Mouse (Mus musculus): ENCODE results near the gene H2-M10.6.
"Not testable (repeated sequence)": the region's sequence is repeated elsewhere in the genome, so short reads cannot be mapped to it uniquely, and the experiment has no call there.

Gene H2-M10.6

DNA sequence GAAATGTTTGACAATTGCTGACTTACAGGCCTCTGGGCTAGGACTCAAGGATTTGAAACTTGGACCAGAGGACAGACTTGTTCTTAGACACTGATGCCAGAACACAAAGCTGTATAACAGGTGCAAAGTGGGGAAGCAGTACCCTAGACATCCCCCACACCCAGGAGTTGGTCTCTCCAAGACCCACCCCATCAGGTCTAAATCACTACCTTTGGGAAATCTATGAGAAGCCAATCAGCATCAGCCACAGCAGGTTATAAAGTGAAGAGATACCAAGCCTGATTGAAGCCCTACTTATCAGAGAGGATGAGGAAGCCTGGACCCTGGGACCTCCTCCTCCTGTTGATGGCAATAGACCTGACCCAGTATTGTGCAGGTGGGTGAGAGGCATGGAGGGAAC lies at the start of gene H2-M10.6:
Gene H2-M10.6 (plus strand): TSS at position 301 of the 400 bp plus-strand sequence.
- DNase-seq (ENCODE audit: low read depth, low spot score) = no peak

DNA sequence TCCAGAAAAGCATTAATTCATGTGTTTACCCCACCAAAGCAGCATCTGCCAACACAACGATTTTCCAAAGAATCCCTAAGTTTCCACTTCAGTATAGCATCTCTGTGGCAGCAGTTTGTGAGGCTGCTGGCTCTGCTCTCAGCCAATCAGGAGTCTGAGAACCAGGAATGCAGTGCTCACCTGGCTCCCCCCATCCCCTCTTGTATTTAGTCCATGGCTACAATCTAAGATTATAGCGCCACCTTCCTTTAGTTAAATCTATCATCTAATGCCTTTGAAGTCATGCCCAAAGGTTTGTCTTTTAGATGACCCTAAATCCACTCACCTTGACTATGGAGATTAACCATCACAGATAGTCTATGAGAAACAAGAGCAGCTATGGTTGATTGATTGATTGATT lies 48.2 kb upstream of the H2-M10.6 start:
- DNase-seq (ENCODE audit: low read depth, low spot score) = no peak

DNA sequence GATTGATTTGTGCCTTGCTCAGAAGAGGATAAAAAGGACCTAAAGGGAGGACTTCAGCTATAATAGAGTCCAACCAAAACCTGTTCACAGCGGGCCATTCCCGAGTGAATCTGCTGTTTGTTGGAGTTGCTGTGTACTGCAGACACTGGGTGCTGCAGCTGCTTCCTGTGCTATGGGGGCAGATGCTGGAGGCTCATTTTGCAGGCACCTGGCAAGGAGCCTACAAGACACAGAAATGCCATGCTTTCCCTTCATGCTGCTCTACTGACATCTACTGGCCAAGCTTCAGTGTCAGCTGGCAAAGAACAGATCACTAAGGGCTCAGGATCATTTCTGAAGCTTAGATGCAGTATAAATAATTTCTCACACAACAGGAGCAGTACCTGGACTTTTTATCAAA lies 47.7 kb upstream of the H2-M10.6 start:
- DNase-seq (ENCODE audit: low read depth, low spot score) = peak; percentile 63

- DNase-seq (ENCODE audit: low read depth, low spot score) = peak; percentile 0
Measured at GRCm38 (mm10) chr17:36765403-36765802, 46.6 kb upstream of the H2-M10.6 start.

DNA sequence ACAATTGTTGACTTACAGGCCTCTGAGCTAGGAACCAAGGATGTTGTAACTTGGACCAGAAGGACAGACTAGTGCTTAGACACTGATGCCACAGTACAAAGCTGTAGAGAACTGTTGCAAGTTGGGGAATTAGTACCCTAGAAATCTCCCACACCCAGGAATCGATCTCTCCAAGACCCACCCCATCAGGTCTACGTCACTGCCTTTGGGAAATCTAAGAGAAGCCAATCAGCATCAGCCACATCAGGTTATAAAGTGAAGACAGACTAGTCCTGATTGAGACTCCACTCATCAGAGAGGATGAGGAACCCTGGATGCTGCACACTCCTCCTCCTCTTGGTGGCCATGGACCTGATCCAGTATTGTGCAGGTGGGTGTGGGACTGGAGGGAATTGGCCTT lies 39.4 kb upstream of the H2-M10.6 start, which contains the start of gene H2-M10.5:
Gene H2-M10.5 (plus strand): TSS at position 301 of the 400 bp plus-strand sequence.
- peak; percentile 0 for DNase-seq (ENCODE audit: low read depth, low spot score)

DNA sequence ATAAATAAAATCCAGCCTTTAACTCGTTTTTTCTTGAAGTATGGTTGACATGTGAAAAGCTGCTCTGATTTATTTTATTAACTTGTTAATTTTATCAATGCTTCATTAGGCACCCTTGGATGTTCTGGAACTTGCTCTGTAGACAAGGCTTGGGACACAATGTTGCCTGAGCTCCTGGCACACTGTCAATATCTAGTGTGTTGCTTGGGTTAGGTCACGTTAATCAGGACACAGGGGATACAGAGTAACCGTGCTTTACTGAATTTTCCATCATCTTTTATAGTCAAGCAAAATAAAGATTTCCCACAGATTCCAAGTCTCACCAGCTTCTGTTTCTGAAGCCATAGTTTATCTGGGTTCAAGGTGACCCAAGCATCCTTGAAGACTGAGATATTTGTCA lies 30.4 kb upstream of the H2-M10.6 start:
- peak; percentile 0 for DNase-seq (ENCODE audit: low read depth, low spot score)

DNA sequence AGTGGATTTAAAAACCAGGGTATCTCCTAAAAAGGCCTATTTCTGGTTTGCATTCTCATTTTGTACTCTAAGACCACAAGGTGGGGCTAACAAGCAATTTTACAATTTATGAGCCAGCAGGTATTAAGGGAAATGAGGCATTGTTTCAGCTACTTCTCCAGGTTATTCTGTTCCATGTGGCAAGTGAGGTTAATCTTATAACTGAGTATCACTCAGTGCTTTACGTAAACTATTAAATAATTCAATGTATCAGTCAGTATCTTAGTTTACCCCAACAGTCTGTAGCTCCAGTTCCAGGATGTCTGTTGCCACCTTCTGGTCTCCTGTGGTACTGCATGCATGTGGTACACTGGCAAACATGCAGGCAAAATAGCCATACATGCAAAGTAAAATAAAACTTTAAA lies 25.5 kb upstream of the H2-M10.6 start:
- peak; percentile 58 for DNase-seq (ENCODE audit: low read depth, low spot score)

- DNase-seq (ENCODE audit: low read depth, low spot score) = no peak
Measured at GRCm38 (mm10) chr17:36788351-36788750, 23.6 kb upstream of the H2-M10.6 start.

DNA sequence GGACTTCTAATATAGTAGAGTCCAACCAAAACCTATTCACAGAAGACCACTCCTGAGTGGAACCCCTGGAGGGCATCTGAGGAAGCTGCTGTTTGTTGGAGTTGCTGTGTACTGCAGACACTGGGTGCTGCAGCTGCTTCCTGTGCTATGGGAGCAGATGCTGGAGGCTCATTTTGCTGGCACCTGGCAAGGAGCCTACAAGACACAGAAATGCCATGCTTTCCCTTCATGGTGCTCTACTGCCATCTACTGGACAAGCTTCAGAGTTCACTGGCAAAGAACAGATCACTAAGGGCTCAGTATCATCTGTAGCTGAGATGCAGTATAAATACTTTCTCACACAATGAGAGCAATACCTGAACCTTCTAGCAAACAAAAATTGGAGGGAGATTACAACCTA lies 23.2 kb upstream of the H2-M10.6 start:
- DNase-seq (ENCODE audit: low read depth, low spot score) = peak; percentile 93

GRCm38 (mm10) chr17:36799493-36799892 lies 12.5 kb upstream of the H2-M10.6 start:
- no peak for DNase-seq (ENCODE audit: low read depth, low spot score)

GRCm38 (mm10) chr17:36799921-36800462 lies 12.0 kb upstream of the H2-M10.6 start:
- DNase-seq (ENCODE audit: low read depth, low spot score) = not testable (repeated sequence)

- DNase-seq (ENCODE audit: low read depth, low spot score) = peak; percentile 67
Measured at GRCm38 (mm10) chr17:36824005-36824404, 12.0 kb downstream of the H2-M10.6 start.

- DNase-seq (ENCODE audit: low read depth, low spot score) = peak; percentile 25
Measured at GRCm38 (mm10) chr17:36825525-36825924, 13.6 kb downstream of the H2-M10.6 start.

GRCm38 (mm10) chr17:36826002-36826401 lies 14.0 kb downstream of the H2-M10.6 start:
- DNase-seq (ENCODE audit: low read depth, low spot score) = peak; percentile 59

GRCm38 (mm10) chr17:36828488-36828887 lies 16.5 kb downstream of the H2-M10.6 start:
- no peak for DNase-seq (ENCODE audit: low read depth, low spot score)

DNA sequence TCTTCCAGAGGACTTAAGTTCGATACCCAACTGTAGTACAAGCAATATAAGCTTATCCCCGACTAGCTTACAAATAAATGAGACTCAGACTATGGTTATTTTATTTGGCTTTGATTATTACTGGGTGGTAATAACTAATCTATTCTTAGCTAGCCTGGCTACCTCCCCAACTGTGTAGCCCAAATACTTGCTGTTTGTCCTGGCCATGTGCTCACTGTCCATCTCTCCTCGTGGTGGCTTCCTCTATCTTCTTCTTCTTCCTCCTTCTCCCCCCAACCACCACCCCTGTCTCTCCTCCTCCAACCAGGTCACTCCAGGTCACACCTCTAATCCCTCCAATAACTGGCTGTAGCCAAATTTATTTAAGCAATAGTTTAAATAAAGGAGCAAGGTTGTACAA lies 18.5 kb downstream of the H2-M10.6 start:
- DNase-seq (ENCODE audit: low read depth, low spot score) = no peak

DNA sequence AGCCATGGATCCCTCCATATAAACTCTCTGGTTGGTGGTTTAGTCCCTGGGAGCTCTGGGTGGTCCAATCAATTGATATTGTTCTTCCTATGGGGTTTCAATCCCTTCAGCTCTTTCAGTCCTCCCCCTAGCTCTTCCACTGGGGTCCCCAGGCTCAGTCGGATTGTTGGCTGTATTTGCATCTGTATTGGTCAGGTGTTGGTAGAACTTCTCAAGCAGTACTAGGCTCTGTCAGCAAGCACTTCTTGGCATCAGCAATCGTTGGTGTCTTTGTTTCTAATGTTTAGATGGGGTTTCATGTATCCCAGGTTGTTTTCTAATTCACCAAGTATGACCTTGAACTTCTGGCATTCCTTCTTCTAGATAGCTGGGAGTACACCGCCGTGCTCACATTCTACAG lies 20.7 kb downstream of the H2-M10.6 start:
- no peak for DNase-seq (ENCODE audit: low read depth, low spot score)

DNA sequence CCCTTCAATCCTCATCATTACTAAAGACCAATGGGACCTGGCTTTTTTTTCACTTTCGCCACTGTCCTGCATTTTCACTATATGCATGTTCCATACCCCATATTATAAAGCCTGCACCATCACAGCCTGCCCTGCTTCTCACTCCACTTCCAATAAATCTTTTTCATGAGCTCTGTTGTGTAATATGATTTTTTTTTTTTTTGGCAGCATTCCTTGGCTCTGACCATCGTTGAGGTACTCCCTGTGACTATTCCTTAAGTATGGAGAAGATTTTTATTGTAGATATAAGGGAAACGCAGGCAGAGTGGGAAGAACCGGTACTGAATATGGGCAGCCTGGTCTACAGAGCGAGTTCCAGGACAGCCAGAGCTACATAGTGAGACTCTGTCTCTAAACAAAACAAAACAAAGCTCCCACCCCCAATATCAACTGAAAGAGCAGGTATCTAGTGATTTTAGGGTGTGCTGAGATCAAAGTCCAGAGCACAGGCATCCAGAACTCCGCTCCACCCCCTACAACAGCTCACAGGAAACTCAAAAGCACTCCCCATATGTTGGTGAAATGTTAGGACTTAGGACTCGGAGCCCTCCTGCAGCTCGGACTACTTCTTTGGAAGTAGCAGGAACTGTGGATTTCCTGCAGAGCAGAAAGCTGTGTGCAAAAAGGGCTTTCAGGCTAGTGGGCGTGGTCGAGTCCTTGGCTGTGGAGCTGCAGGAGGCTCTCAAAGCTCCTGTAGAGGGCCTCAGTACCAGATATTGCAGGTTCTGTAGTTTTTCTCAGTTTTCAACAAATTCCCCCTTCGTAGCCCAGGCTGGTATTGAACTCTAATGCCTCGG lies 23.8 kb downstream of the H2-M10.6 start:
- DNase-seq (ENCODE audit: low read depth, low spot score) = peak; percentile 93

DNA sequence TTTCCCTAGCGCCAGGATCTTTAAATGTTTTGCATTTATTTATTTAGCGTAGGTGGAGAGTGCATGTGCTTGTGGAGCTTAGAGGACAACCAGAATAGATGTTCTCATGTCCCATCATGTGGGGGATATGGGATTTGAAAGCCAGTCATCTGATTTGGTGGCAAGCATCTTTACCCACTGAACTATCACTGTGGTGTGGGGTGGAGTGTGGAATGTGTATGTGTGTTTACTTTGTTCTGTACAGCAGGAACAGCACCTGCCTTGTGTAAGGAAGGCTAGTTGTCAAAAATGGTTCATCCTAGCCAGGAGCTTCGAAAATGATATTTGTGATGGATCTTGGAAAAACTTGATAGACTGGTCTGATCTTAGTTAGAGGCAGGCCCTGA lies 24.4 kb downstream of the H2-M10.6 start:
- no peak for DNase-seq (ENCODE audit: low read depth, low spot score)

DNA sequence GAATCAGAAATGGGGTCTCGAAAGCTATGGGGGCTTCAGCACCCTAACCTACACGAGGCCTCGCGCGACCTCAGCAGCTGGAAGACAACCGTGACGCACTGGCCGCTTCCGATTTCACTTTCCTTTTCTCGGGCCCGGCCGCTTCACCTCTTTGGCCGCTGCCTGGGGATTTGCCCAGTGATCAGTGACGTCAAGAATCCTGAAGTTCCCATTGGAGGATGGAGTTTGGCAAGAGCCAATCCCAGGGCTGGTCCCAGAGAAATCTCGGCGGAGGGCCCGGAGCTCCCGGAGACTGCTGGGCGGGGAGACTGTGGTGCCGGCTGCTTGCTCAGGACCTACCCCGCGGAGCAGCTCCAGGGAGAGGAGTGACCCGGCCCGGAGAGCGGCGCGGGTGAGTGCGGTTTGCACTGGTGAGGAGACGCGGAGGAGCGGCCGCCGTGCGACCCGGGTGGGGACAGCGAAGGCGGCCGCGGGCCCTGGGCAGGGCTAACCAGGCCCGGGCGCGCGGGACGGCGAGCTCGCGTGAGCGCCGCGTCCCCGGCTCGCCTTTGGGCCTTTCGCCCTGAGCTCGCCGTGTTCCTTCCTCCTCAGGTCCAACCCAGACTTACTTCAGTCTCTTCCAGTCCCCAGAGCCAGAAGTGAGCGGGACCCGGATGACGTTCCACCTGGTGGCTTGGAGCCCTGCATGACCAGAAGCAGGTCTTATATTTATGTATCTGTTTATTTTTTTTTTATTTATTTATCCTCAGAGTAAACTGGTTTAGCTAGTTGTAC lies 25.1 kb downstream of the H2-M10.6 start, which contains the start of gene Trim26:
Gene Trim26 (plus strand): TSS at position 261 of the 774 bp plus-strand sequence.
- peak; percentile 99 for DNase-seq (ENCODE audit: low read depth, low spot score)

DNA sequence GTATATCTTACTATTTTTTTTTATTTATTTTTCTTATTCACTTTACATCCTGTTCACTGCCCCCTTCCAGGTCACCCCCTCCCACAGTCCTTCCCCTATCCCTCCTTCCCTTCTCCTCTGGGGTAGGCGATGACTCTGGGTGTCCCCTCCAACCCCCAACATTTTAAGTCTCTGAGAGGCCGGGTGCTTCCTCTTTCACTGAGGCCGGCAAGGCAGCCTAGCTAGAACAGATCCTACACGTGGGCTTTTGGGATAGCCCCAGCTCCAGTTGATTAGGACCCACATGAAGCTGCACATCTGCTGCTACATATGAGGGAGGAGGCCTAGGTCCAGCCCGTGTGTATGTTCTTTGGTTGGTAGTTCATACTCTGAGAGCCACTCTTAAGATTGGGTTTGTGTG lies 27.0 kb downstream of the H2-M10.6 start:
- no peak for DNase-seq (ENCODE audit: low read depth, low spot score)

DNA sequence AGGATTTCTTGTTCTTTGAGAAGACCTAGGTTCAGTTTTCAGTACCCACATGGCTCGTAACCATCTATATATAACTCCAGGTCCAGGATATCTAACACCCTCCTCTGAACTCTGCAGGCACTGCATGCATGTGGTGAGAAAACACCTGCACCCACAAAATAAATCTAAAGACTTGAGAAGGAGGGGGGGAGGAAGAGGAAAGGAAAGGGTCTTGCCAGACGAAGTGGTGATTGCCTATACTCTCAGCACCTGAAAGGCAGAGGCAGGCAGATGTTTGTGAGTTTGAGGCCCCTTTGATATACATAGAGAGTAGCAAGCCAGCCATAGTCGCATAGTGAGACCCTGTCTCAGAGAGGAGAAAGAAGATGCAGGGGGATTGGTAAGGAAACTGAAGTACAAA lies 28.0 kb downstream of the H2-M10.6 start:
- DNase-seq (ENCODE audit: low read depth, low spot score) = no peak
